Comparison of ENCODE assay signal across 8 mouse cellular contexts in the genomic region with DNA sequence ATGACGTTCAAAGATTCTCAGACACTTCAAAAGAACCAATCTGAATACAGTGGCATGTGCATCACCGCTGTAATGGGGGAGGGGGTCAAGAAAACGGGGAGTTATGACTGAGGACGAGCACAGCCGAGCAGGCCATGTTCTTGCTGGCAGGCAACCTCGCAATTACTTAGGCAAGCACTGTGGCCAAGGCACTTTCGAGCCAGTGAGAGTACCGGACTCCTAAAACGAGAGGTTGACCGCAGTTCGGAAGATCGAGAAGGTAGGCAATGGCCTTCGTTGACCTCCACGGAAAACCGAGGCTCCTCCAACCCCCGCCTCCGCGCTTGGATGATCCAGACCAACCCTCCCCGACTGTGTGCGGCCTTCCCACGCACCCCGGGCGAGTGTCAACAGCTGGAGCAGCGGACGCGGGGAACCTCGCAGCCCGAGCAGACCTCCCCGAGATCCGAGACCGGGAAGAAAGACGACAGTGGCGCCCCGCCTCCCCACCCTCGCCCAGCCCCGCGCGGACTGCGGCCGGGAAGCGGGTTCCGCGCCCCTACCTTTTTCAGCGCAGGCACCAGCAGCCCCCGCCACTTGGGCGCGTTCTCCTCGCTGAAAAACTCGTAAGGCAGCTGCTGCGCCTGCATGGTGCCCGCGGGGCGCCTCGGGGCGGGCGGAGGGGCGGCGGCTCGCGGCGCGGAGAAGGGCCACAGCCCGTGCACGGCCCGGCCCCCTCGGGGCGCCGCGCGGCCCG. TPM values are rescaled to one million over a fixed set of nuclear protein-coding genes. Genes with fewer than 3 reads are reported as not detected.
DNase-seq lines count a peak whose midpoint lies in the region; ATAC-seq lines count a peak whose summit lies in the region.

No protein-coding gene starts in this region.

- peak overlapping the region; percentile 56 for H3K4me2 ChIP-seq in hindbrain, embryonic 14.5 days (replicated peaks)

- H3K4me1 ChIP-seq in hindbrain, embryonic 14.5 days (replicated peaks; ENCODE audit: control insufficient read depth, insufficient read depth, low read length): peaks cover 29% of the 10 kb centered on the region

- under 1% methylated on average over 57 of the region's 71 CpGs for WGBS in hindbrain, embryonic 14.5 days
- 2% methylated on average over 50 of the region's 71 CpGs for WGBS in macrophage (ENCODE audit: missing documents)

- H3K4me3 ChIP-seq in hindbrain, embryonic 14.5 days (replicated peaks; ENCODE audit: low read length): peak overlapping the region; percentile 82
- H3K4me3 ChIP-seq in macrophage (ENCODE audit: inconsistent target): peak overlapping the region; percentile 65

- no peaks in the 10 kb centered on the region for H3K9me3 ChIP-seq in hindbrain, embryonic 14.5 days (ENCODE audit: control insufficient read depth, low read length)

- H3K9ac ChIP-seq in hindbrain, embryonic 14.5 days: peak overlapping the region; percentile 79

- peaks cover 50% of the 10 kb centered on the region for H3K79me2 ChIP-seq in macrophage (ENCODE audit: inconsistent target)

- ATAC-seq in hindbrain, embryonic 14.5 days (ENCODE audit: low FRiP score): peak; percentile 36

- no peaks in the 10 kb centered on the region for H3K36me3 ChIP-seq in hindbrain, embryonic 14.5 days (replicated peaks; ENCODE audit: control insufficient read depth, insufficient read depth)
- H3K36me3 ChIP-seq in macrophage (ENCODE audit: inconsistent target): no peaks in the 10 kb centered on the region

- peak overlapping the region; percentile 97 for H3K27ac ChIP-seq in hindbrain, embryonic 14.5 days
- H3K27ac ChIP-seq in macrophage: 0 out of 2 replicates have a peak overlapping the region, but pooled peaks have one; percentile 8

- DNase-seq in R1 (ENCODE audit: low read depth, low spot score): peak; percentile 63
- peak; percentile 67 to 68 for DNase-seq in cerebellum, postnatal 25 days
- DNase-seq in frontal cortex, postnatal 25 days (ENCODE audit: low spot score in 2 of 2): peak; percentile 36 to 57
- peak; percentile 64 for DNase-seq in hindbrain, embryonic 14.5 days (ENCODE audit: low spot score)
- DNase-seq in left cerebral cortex, adult 8-10 months (ENCODE audit: low spot score in 2 of 2): peak; percentile 47 to 60
- DNase-seq in right cerebral cortex, adult 2 months (ENCODE audit: low spot score in 2 of 2): peak; percentile 55 to 68
- DNase-seq in urinary bladder, adult 2 months (ENCODE audit: low spot score): peak; percentile 57

- no peaks in the 10 kb centered on the region for H3K27me3 ChIP-seq in hindbrain, embryonic 14.5 days (ENCODE audit: control insufficient read depth, insufficient read depth, low read length)

RNA-seq across cellular contexts. Expression of gene Sos1, which starts 0.8 kb away (rescaled TPM):
- polyA plus RNA-seq in hindbrain, embryonic 14.5 days (2014; fragmentation: Nextera tagmentation; extraction: Ambion mirVana): 13.4 and 13.5 TPM in 2 replicates
- total RNA-seq in left cerebral cortex, adult 8-10 months (2022): 10 to 100 TPM; 31.8 to 35.6 (median 33.5) TPM
- 10 to 100 TPM in 22 of 26 experiments, 1 to 10 TPM in 4; 6.2 to 28.1 (median 23.2) TPM for total RNA-seq in macrophage (2018; cell fraction: chromatin; rRNA removed)
- 10 to 100 TPM in 22 of 26 experiments, 1 to 10 TPM in 4; 8.1 to 15.8 (median 13.7) TPM for total RNA-seq in macrophage (2018; cell fraction: cytosol; rRNA removed)
- 10 to 100 TPM in 23 of 26 experiments, 1 to 10 TPM in 3; 7.1 to 31.6 (median 18.0) TPM for total RNA-seq in macrophage (2018; cell fraction: nucleus; rRNA removed)
- polyA plus RNA-seq in macrophage (2018): 7.0 to 10.1 TPM (median 7.4 TPM) in 3 replicates
- polyA plus RNA-seq in urinary bladder, adult 2 months (2012; rRNA removed): 6.5 and 9.3 TPM in 2 replicates

Comparison
In these comparisons a context has a peak if more than half of its experiments do, and no peak if none do; other contexts are left out.
1. Peak in every context shown above with its lines: DNase-seq, ATAC-seq, H3K4me3 ChIP-seq and H3K27ac ChIP-seq.